Mouse (Mus musculus) lung, postnatal 0 days (tissue): ENCODE results near the gene Rxra.

Source experiments
- CTCF ChIP-seq: IDR thresholded peaks from 2 replicates; pipeline ENCODE4 v1.5.1; 2016; ENCODE audit warnings: antibody characterized with exemption, mild to moderate bottlenecking
- EP300 ChIP-seq: IDR thresholded peaks from 2 replicates; pipeline ENCODE4 v1.6.1; 2016; ENCODE audit warnings: antibody characterized with exemption, mild to moderate bottlenecking, control low read depth

GRCm38 (mm10) chr2:27671633-27672091 lies 4.6 kb upstream of the Rxra start:
- TF ChIP-seq CTCF (no peak), EP300 (no peak)
